Mouse (Mus musculus) MEL (cell line): ENCODE results near the gene Psd.

Experiments used
- ELF1 ChIP-seq: IDR thresholded peaks from 2 replicates; pipeline ENCODE4 v1.6.1; 2014; ENCODE audit warnings: low read depth, mild to moderate bottlenecking, inconsistent platforms, low read length, improper control_type of control experiment, moderate library complexity
- EP300 ChIP-seq, 2 experiments: IDR thresholded peaks; 2 replicates each; pipeline ENCODE4 v1.6.1; 2011; ENCODE audit warnings: improper control_type of control experiment in 2 of 2, low read length in 2 of 2, low read depth in 1 of 2, mild to moderate bottlenecking in 1 of 2
- MAFK ChIP-seq: IDR thresholded peaks from 2 replicates; pipeline ENCODE4 v1.6.1; 2011; ENCODE audit warnings: low read depth, mild to moderate bottlenecking, low read length, improper control_type of control experiment, borderline replicate concordance
- NRF1 ChIP-seq: IDR thresholded peaks from 2 replicates; pipeline ENCODE4 v1.6.1; 2014; ENCODE audit warnings: low read depth, mild to moderate bottlenecking, inconsistent platforms, low read length, improper control_type of control experiment, moderate library complexity; ENCODE audit not compliant: poor library complexity, insufficient read depth, severe bottlenecking
- POLR2A ChIP-seq, 2 experiments: IDR thresholded peaks; 2 replicates each; pipeline ENCODE4 v1.6.1; 2011 to 2012; ENCODE audit warnings: low read length in 2 of 2, mild to moderate bottlenecking in 2 of 2, control low read depth in 1 of 2, improper control_type of control experiment in 1 of 2, low read depth in 1 of 2, moderate library complexity in 1 of 2; ENCODE audit not compliant: control insufficient read depth in 1 of 2, insufficient read depth in 1 of 2, poor library complexity in 1 of 2
- POLR2AphosphoS5 ChIP-seq: IDR thresholded peaks from 2 replicates; pipeline ENCODE4 v1.6.1; 2012; ENCODE audit warnings: low read depth, borderline replicate concordance, mild to moderate bottlenecking, inconsistent platforms, low read length, moderate library complexity, mixed read lengths
- USF2 ChIP-seq, 2 experiments: IDR thresholded peaks; 2 replicates each; pipeline ENCODE4 v1.6.1; 2011 to 2012; ENCODE audit warnings: improper control_type of control experiment in 2 of 2, low read length in 2 of 2, borderline replicate concordance in 1 of 2, inconsistent platforms in 1 of 2, low read depth in 1 of 2, mild to moderate bottlenecking in 1 of 2; ENCODE audit not compliant: insufficient read depth in 1 of 2

GRCm38 (mm10) chr19:46375891-46376290 lies 48.9 kb upstream of the Psd start:
- TF ChIP-seq POLR2A (IDR thresholded peaks at IDR 0.05; ENCODE audit: control insufficient read depth in 1 of 2, insufficient read depth in 1 of 2, low read depth in 1 of 2, low read length in 2 of 2, poor library complexity in 1 of 2) (peak in 1 of 2 experiments; percentile 20; a peak in 1 of 4 replicates), POLR2AphosphoS5 (no peak), EP300 (IDR thresholded peaks at IDR 0.05; ENCODE audit: low read depth in 1 of 2, low read length in 2 of 2) (no peak), NRF1 (no peak), MAFK (no peak), USF2 (IDR thresholded peaks at IDR 0.05; ENCODE audit: borderline replicate concordance in 1 of 2, insufficient read depth in 1 of 2, low read depth in 1 of 2, low read length in 2 of 2) (no peak), ELF1 (no peak)
